In the genomic region with DNA sequence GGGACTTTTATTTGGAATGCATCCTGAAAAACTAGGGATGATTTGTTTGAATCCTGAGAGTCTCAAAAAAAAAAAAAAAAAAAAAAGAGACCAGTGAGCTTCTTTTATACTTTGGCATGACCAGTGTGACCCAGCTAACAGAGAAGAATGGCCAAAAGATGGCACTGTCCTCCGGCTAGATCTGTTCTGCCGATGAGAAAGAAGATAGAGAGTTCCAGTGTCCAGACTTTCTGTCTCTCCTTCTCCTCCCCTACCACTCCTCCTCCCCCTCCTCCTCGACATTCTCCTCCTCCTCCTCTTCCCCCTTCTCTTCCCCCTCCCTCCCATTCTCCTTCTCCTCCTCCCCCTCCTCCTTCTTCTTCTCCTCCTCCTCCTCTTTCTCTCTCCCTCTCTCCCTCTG, we compare ENCODE assay signal across 8 mouse cellular contexts.
DNase-seq lines count a peak whose midpoint lies in the region; TF ChIP-seq lines count a peak whose summit lies in the region.

No protein-coding gene starts in this region.

- TF ChIP-seq CTCF in cortical plate, adult 2 months (IDR thresholded peaks at IDR 0.05; ENCODE audit: extremely low read depth, insufficient read depth, low read length), result peak; percentile 53

- intact Hi-C loops in left cerebral cortex, postnatal 4 days (cut with DNase I), result no loop called here

- H3K4me3 ChIP-seq in cortical plate, adult 2 months (ENCODE audit: insufficient read depth, low read length), result no peak overlapping the region

- H3K27ac ChIP-seq in cortical plate, adult 2 months (ENCODE audit: insufficient read depth, low read length), result no peak overlapping the region

- peaks cover 4% of the 10 kb centered on the region for H3K4me1 ChIP-seq in cortical plate, adult 2 months (ENCODE audit: control insufficient read depth, insufficient read depth, low read length)

- TF ChIP-seq POLR2A in cortical plate, adult 2 months (IDR thresholded peaks at IDR 0.05; ENCODE audit: extremely low read depth, insufficient read depth, low read length), result no peak

- DNase-seq in adrenal gland, postnatal 14 days, result peak; percentile 22
- DNase-seq in adrenal gland, postnatal 25 days, result no peak
- DNase-seq in left cerebral cortex, postnatal 4 days, result peak; percentile 43
- DNase-seq in left cerebral cortex, adult 11 months (ENCODE audit: low spot score), result no peak
- DNase-seq in retina, embryonic 14.5 days (ENCODE audit: low spot score), result peak; percentile 35
- no peak for DNase-seq in natural killer cell, adult 2 months (ENCODE audit: low spot score in 2 of 2)
- no peak for DNase-seq in gastrocnemius, postnatal 4 days (ENCODE audit: low spot score in 2 of 2)

Comparison
In these comparisons a context has a peak if more than half of its experiments do, and no peak if none do; other contexts are left out.
1. DNase-seq: peak in adrenal gland, postnatal 14 days (single experiment), left cerebral cortex, postnatal 4 days (single experiment) and retina, embryonic 14.5 days (single experiment); none in adrenal gland, postnatal 25 days (single experiment), left cerebral cortex, adult 11 months (single experiment), natural killer cell, adult 2 months (0 of 2) and gastrocnemius, postnatal 4 days (0 of 2).